Mouse (Mus musculus) testis, adult 2 months (tissue): ENCODE results near the gene As3mt. TPM values are rescaled to one million over a fixed set of nuclear protein-coding genes. Genes with fewer than 3 reads are reported as not detected.

Experiments used
- H3K27ac ChIP-seq: fragments of 200-500 bp; 2 replicates; pipeline ENCODE4 v1.5.1; 2012; ENCODE audit warnings: low read depth, low read length; ENCODE audit not compliant: control insufficient read depth, insufficient read depth
- H3K27me3 ChIP-seq: fragments of 200-500 bp; 2 replicates; pipeline ENCODE4 v1.6.1; 2012; ENCODE audit warnings: mild to moderate bottlenecking, low read length, moderate library complexity; ENCODE audit not compliant: control insufficient read depth, insufficient read depth
- H3K36me3 ChIP-seq: fragments of 200-500 bp; 2 replicates; pipeline ENCODE4 v1.6.1; 2012; ENCODE audit warnings: mild to moderate bottlenecking, low read length; ENCODE audit not compliant: control insufficient read depth, insufficient read depth
- H3K4me1 ChIP-seq: fragments of 200-500 bp; 2 replicates; pipeline ENCODE4 v1.6.1; 2012; ENCODE audit warnings: low read length; ENCODE audit not compliant: control insufficient read depth, insufficient read depth
- H3K4me3 ChIP-seq: fragments of 200-500 bp; 2 replicates; pipeline ENCODE4 v1.5.1; 2012; ENCODE audit warnings: low read depth, mild to moderate bottlenecking, low read length, moderate library complexity, mixed read lengths; ENCODE audit not compliant: control insufficient read depth
- CTCF ChIP-seq: fragments of 200-500 bp; IDR thresholded peaks from 2 replicates; pipeline ENCODE4 v1.5.1; 2012; ENCODE audit warnings: low read depth, mild to moderate bottlenecking, inconsistent platforms, low read length, moderate library complexity; ENCODE audit not compliant: control insufficient read depth, insufficient read depth, insufficient replicate concordance
- POLR2A ChIP-seq: fragments of 200-500 bp; IDR thresholded peaks from 2 replicates; pipeline ENCODE4 v1.6.1; 2012; ENCODE audit warnings: low read depth, mild to moderate bottlenecking, inconsistent platforms, low read length, moderate library complexity; ENCODE audit not compliant: control insufficient read depth
- polyA plus RNA-seq: library from polyadenylated mRNA; depleted of rRNA; stranded (reverse); fragments of >200 nt; gene quantifications from 2 replicates; pipeline ENCODE4 v1.2.3, GENCODE M21; 2012; rRNA removed

As3mt gene
- 9.8 and 12.1 TPM in 2 replicates for polyA plus RNA-seq

DNA sequence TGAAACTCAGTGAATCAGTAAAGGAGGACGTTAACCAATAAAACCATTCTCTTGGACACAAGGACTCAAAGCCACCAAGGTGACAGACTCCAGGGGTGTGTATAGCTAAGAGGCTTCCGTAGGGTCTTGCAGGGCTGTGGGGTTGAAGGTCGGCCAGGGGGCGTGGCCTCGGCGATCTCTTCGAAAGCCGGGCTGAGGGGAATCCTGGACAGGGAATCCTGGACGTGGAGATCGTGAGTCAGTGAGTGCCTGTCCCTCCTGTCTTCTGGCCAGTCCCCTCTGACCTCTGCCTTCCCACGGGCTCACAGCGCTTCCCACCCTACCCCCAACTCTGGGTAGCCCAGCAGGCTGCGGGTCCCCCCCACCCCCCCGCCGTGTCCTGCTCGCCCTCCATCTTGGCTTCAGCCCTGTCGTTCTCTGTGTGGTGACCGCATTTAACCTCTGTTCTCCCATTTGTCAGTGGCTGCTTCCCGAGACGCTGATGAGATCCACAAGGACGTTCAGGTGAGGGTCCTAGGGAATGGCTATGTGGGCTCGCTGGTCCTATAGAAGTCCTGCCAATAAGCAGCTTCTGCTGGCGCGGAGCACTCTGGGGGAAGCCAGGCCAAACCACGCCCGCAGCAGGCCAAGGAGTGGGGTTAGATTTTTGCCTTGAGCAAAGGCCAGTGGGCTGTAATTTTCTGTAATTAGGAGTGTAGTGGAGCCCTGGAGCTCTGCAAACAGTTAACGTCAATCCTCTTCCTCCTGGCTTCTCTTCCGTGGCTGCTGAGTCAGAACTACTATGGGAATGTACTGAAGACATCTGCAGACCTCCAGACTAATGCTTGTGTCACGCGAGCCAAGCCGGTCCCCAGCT lies at the start of gene As3mt:
Gene As3mt (plus strand): TSS at position 163 of the 856 bp plus-strand sequence.
- TF ChIP-seq CTCF (no peak), POLR2A (no peak; the same call in 1 of the 2 replicates)
- Histone ChIP-seq H3K27me3 (no peaks in the 10 kb centered on the region), H3K27ac (peak within 1 kb of the TSS; percentile 34), H3K4me3 (peak within 1 kb of the TSS; percentile 87), H3K4me1 (peaks cover 10% of the 10 kb centered on the region), H3K36me3 (no peaks in the 10 kb centered on the region)

DNA sequence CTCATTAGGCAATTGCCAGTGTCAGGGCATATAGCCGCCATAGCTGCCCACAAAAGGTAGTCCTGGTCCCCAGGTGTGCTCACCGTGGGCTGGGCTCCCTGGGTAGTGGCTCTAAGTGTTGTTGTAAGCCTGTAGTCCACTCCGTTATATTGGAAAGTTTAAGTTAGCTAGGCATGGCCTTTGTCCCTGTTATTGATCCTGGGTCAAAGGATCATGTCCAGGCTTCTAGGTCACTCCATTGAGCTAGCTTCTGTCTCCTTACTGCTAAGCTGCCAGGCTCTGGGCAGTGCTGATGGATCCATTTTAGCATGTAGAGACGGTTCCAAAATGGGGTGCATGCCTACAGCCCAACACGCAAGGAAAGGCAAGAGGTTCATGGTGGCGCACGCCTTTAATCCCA lies 48.9 kb upstream of the As3mt start:
- Histone ChIP-seq H3K4me1 (no peaks in the 10 kb centered on the region), H3K36me3 (no peaks in the 10 kb centered on the region; the same call in 1 of the 2 replicates), H3K27me3 (no peaks in the 10 kb centered on the region), H3K27ac (no peak overlapping the region), H3K4me3 (no peak overlapping the region)
- TF ChIP-seq CTCF (no peak), POLR2A (no peak)

DNA sequence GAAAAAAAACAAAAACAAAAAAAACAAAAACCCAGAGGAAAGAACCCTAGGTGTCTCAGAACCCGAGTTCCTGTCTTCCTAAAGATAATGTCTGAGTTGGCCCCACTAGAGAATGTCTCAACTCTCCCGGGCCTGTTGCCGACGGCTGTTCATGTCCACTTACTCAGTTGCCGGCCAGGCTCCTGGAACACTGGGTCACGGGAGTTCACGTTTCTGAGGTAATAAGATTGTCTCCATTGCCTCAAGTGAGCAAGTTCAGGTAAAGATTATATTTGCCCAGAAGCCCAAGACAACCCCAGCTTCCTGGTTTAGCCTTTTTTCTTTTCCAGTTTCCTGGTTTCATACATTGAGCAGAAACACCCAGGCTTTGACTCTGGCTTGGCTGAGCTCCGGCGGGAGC lies 48.4 kb upstream of the As3mt start:
- TF ChIP-seq CTCF (no peak), POLR2A (no peak)
- H3K27ac ChIP-seq: no peak overlapping the region
- no peak overlapping the region for H3K4me3 ChIP-seq
- H3K36me3 ChIP-seq: no peaks in the 10 kb centered on the region; the same call in 1 of the 2 replicates
- H3K4me1 ChIP-seq: no peaks in the 10 kb centered on the region
- H3K27me3 ChIP-seq: no peaks in the 10 kb centered on the region

DNA sequence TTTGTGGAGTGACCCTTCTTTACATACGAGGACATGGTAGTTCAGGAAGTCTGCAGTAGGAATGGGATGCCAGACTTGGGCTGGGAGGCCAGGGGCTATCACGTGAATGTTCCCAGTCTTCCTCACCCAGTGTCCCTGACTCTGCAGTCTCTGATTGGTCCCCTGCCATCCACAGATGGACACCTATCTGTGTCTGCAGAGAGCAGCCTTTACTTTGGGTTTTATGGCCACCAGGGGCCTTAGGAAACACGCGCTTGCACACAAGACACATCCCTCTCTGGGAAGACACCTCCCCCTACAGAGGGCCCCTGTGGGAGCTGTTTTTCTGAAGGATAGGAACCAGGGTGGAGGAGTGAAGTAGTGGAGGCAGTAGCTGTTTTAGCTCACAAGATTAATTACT lies 45.7 kb upstream of the As3mt start:
- H3K27ac ChIP-seq: no peak overlapping the region
- H3K27me3 ChIP-seq: no peaks in the 10 kb centered on the region
- no peak overlapping the region for H3K4me3 ChIP-seq
- TF ChIP-seq CTCF (no peak), POLR2A (no peak)
- H3K4me1 ChIP-seq: peaks cover 5% of the 10 kb centered on the region
- no peaks in the 10 kb centered on the region for H3K36me3 ChIP-seq

DNA sequence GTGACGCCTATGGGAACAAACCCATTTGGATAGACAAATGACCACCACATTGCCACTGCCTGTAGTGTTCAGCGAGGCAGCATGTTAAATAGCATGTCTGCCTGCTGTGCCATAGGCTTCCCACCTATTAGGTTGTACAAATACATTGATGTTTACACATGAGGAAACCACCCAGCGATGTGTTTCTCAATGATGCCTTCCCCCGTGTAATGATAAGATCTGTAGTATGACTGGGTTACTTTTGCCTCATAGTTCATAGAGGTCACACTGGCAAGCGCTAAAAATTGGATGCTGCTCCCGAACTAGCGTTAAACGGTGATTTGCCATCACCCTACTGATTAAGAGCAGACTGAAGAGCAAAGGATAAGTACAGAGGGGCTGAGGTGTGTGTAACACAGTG lies 45.0 kb upstream of the As3mt start:
- TF ChIP-seq POLR2A (no peak), CTCF (no peak)
- Histone ChIP-seq H3K4me1 (peaks cover 5% of the 10 kb centered on the region), H3K27me3 (no peaks in the 10 kb centered on the region), H3K27ac (no peak overlapping the region), H3K4me3 (no peak overlapping the region), H3K36me3 (no peaks in the 10 kb centered on the region)

DNA sequence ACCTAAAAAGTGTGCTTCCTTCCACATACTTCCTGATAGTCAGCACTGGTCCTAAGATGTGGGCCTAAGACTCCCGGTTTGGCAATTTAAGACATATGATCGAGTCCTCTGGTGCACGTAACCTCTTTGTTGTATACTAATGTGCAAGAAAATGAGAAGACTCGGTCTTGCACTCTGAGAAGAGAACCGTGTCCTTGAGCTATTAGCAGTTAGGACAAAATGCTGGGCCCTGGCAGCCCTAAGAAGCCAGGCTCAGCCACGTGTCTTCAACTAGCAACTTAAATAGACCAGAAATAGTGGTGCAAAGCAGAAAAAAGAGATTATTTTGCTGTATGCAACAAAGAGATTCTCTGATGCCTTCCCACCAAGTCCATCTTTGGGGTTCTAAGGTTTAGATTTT lies 44.5 kb upstream of the As3mt start:
- Histone ChIP-seq H3K4me1 (peaks cover 5% of the 10 kb centered on the region), H3K27ac (no peak overlapping the region), H3K27me3 (no peaks in the 10 kb centered on the region), H3K4me3 (no peak overlapping the region), H3K36me3 (no peaks in the 10 kb centered on the region)
- TF ChIP-seq POLR2A (no peak), CTCF (no peak)

DNA sequence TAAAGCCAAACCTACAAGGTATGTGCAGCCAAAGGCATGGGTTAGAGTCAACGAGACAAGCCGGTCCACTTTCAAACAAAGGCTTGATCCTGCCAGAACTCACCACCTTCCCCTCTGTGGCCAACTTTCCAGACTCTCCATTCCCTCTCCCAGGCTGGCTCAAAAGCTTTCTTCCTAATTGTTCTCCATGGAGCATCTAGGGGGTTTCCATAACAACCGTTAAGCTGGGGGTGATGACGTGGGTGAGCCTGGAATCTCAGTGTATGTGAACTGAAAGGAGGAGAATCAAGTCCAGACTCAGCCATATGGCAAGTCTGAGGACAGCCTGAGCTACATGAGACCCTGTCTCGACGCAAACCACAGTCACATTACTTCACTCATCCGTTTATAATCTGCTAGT lies 41.8 kb upstream of the As3mt start:
- no peak overlapping the region for H3K27ac ChIP-seq
- peaks cover 5% of the 10 kb centered on the region for H3K4me1 ChIP-seq
- no peaks in the 10 kb centered on the region for H3K36me3 ChIP-seq
- no peaks in the 10 kb centered on the region for H3K27me3 ChIP-seq
- peak overlapping the region; percentile 44 for H3K4me3 ChIP-seq
- TF ChIP-seq POLR2A (no peak), CTCF (no peak)
